Mouse (Mus musculus) 3T3-L1 (cell line): ENCODE data around the gene Ndufa4l2.

Source experiments
- DNase-seq: peaks from one replicate; pipeline ENCODE4 v3.0.0-alpha.2; 2015; ENCODE audit warnings: low read depth, low spot score

Ndufa4l2 gene

DNA sequence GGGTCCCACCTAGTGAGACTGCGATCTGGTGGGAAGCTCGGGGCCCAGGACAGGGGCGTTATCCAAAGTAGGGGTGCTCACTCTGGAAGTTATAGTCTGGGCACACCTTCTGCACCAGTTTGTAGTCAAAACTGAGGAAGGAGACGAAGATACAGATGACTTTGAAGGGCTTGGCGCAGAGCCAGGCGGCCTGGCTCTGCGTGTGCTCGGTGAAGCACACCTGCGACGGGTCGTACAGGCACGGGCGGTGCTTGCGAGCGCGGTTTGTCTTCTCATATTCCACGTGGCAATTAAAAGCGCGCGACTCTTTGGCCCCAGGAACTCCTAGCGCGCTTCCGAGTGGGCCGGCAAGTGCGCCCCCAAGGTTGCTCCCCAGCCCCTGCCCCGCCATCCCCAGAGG is 11.3 kb downstream of the Ndufa4l2 start:
- no peak for DNase-seq

DNA sequence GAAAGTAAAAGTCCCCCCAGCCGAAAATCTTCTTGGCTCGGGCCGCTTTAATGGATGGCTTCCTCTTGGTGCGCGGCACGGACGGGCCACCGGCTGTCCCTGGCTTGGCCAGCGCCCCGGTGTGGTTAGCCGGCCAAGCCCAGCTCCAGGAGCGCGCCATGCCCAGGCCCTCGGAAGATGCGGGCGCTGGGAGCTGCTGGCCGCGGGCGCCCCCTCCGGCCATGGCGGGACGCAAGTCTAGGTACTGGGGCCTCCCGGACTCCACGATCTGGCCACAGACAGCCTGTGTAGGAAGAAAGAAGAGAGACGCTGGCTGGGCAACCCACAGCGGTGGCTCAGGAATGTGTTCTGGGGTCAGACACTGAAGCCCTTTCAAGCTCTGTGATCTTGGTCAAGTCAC is 11.9 kb downstream of the Ndufa4l2 start:
- DNase-seq, result no peak

DNA sequence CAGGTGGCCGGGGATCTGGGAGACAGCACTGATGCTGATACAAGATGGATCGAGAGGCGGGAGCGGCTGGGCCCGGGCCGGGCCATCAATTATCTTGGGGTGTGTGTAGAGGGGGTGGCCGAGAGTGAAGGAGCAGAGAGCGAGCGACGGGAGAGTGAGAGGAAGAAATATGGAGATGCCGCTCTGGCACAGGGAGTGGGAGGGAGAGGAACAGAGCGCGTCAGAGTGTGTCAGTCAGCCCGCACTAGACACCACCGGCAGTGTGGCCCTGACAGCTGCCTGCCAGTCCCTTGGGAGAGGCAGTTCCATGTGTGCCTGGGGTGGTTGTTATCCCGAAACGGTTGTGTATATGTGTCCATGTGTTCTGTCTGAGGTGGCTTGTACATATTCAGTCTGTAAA is 12.7 kb downstream of the Ndufa4l2 start:
- DNase-seq, result no peak

DNA sequence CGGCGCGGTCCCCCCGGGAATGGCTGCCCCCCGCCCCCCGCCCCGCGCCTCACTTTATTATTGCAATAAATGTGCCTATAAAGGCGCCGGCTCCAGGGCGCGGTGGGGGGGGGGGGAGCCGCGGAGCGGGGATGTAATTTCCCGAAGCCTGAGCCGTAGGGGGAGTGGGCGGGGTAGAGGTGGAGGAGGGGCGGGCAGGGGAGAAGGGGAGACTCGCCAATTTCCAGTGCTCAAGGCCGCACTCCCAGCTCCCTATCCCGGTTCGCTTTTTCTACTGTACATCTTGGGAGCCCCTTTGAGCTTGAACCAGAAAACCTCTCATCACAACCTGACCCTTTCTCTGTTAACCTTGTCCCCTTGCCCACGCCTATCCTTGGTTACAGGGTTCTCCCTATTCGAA is 16.2 kb downstream of the Ndufa4l2 start:
- DNase-seq, result no peak

DNA sequence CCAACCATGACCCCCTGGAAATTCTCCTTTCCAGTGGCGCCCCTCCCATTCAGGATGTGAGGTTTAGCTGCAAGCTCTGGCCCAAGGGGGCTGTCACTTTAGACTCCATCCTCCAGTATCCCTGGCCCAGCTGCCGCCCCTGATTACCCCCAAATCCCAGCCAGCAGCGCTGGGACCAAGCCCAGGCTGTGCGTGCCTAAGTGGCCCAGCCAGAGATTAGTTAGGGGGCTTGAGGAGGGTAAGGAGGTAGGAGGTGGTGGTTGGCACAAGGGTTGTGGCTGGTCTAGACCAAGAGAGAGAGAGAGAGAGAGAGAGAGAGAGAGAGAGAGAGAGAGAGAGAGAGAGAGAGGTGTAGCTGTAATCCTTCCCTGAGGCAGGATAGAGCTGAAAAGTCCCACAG is 16.8 kb downstream of the Ndufa4l2 start:
- DNase-seq, result no peak

DNA sequence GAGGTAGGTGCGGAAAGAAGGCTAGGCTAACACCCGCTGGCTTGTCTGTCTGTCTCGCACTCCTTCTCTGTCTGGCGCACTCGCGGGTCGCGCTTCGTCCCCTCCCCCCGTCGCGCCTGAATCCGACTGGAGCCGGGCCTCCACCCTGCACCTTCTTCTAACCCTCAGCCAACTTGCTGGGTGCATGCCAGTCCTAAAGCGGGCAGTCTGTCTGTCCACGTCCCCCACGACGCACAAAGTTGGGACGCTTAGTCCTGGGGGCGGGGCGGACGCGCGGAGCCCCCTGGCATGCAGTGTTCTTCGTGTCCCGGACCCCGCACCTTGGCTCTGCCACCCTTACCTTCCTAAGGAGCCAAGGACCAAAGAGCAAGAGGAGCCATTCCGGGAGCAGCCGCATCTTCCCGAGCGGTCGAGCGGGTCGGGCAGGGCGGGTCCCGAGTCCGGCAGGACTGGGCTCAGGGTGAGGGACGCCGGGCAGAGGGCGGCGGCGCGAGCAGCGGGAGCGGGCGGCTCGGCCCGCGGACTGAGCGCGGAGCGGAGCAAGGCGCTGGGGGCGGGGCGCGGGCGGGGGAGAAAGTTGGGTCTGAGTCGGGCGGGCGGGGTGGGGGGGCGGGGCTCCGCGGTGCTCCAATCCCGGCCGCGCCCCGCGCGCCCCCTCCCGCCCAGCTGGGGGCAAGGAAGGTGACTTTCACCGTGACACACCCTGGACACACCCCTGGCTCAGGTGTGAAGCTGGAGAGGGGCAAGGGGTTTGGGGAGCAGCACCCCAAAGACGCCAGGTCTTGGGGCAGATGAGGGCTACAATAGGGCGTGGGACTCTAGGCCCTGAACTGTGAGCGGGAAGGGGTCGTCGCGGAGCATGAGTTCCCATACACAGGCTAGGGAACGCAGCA is 19.5 kb downstream of the Ndufa4l2 start, which contains the start of gene Nxph4:
TSS of gene Nxph4 (minus strand) at position 524 of the 893 bp plus-strand sequence.
- no peak for DNase-seq

DNA sequence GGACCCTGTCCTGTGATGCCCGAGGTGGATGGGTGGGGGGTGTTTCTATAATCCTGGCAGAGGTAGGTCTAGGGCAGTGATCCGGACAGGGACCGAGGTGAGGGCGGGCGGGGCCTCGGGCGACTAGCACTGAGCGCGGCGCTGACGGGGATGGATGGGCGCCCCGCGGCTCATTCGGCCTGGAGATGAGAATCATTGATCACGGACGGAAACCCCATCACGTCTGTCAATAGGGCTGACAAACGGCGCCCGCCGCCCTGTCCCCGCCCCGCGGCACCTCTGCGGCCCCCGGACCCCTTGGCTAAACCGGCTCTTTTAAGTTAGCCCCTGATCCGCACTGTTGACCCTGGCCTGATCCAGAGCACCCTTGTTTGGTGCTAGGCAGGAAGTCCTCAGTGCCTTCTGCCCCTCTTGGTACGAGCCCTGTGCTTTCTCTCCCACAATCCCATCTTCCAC is 20.2 kb downstream of the Ndufa4l2 start:
- DNase-seq, result no peak

DNA sequence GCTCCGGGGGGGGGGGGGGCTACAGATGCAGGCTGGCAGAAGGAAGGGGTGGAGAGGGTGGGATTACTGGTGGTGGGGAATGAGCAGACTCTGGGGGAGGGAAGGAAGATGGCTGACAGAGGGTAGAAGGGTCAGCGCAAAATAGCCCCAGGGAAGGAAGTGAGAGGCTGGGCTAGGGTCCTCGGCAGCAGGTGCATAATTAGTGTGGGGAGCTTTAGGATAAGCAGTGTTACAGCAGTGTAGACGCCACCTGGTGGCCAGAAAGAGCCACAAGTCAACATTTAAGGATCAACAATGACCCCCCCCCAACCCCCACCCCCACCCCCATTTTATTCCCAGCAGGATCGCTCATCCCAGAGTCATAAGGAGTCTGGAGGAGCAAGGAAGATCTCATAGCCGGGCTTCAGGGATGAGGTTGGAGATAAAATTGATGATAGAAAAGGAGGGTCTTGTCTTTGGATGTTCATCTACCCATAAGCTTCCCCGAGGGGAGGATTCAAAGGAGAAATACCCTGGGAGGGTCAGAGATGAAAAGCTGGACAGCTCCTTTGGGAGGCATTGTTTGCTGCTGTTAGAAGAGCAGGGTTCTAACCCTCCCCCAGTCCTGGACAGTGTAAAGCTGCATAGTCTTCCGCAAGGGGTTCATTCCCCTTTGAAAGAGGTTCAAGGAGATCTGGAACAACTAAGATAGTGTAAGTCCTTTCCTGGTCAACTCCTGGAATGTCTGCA is 22.0 kb downstream of the Ndufa4l2 start:
- DNase-seq, result peak; percentile 68

DNA sequence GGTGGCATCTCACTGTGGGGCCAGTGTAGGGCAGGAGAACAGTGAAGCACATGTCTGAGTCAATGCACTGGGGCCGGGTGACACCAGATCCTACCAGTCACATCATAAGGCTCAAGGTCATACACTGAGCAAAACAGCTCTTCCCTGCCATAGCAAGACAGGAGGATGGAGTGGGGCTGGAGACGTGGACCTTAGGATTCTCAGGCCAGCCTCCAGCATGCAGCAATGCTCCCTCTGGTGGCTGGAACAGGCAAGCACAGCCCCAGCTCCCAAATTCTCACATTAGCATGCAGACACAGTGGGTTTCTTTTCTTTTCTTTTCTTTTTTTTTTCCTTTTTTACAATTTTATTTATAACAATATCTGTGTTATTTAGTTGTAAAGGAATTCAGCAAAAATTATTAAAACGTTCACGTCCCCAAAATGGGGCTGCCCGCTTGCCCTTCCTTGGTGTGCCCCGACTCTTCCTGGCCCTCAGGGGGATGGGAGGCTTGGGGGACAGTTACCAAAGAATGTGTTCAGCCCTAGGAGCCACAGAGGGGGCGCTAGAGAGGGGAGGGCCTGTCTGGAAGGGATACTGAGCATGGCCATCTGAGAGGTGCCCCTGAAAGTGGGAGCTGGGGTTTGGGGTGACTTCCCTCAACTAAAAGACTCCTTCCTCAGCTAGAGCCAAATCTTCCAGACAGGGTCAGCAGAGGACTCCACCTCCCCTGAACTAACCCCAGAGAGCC is 23.3 kb downstream of the Ndufa4l2 start:
- peak; percentile 86 for DNase-seq

DNA sequence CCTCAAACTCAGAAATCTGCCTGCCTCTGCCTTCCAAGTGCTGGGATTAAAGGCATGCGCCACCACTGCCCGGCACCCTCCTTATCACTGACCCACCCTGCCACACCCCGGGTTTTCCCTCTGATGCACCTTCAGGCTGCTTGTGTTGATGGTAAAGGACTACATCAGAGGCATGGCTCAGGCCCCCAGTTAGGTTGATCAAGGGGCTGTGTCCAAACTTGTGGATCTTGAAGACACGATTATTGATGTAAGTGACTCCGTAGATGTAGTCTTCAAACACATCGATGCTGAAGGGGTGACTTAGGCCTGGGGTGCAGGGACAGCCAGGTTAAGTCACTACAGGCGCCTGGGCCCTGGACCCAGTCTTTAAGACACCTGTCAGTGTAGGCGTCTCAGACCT is 26.7 kb downstream of the Ndufa4l2 start:
- no peak for DNase-seq

DNA sequence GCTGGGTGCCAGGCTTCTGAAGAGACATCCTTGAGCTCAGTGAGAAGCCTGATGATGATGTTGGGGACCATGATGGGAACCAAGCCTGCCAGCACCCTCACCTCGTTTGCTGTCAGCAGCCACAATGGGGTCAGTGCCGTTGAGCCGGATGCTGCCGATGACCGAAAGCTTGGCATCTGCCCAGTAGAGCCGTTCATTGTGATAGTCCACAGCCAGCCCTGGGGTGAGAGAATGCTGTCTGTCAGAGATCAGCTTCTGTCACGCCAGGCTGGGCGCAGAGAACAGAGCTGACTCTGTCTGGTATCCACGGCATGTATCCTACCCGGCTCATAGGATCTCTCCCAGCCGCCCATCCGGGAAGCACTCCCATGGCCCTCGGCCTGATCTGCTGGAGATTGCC is 27.3 kb downstream of the Ndufa4l2 start:
- no peak for DNase-seq

DNA sequence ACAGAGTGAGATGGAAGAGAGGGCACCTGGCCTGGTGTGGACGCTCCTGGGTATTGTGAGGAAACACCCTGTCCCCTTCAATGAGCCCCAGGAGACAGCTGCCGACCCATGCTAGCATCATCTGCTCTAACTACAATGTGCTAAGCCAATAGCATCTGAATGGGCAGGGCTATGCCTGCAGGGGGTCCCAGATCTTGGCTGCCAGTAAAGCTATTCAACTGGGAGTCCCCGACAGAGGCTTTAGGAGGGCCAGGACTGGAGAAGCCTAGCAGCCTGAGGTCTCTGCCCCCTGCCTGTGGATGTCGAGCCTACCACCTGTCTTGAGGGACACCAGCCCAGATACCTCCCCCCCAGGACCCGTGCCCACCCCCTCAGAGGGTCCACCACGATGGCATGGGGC is 28.0 kb downstream of the Ndufa4l2 start:
- DNase-seq, result no peak

DNA sequence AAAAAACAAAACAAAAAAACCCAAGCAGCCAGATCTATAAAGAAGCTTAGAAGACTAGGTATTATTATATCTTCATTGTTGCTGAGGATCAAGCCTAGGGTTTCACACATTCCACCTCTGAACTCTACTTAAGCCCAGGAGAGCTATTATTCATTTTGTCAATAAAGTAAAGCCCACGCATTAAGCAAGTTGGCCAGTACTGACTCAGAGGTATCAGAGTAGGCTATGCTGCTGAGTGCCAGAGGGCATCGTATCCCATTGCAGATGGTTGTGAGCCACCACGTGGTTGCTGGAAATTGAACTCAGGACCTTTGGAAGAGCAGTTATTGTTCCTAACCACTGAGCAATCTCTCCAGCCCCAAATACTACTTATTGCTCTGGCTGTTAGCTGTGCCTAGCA is 29.1 kb downstream of the Ndufa4l2 start:
- DNase-seq, result peak; percentile 59

DNA sequence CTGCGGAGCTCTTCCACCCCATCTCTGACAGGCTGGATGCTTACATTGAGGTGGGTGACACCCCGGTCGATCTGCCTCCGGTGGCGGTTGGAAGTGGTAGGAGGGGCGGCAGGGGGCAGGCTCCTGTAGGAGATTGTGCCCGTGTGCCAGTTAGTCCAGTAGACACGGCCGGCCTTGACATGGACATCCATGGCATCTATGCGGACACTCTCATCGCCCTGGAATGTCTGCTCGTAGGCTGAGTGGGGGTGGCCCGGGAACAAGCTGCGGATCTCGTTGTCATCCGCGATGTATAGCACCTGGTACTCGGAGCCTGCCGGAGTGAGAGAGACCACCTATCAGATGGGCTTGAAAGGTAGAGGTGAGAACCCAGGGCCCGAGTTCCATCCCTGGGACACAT is 29.6 kb downstream of the Ndufa4l2 start:
- DNase-seq, result no peak

DNA sequence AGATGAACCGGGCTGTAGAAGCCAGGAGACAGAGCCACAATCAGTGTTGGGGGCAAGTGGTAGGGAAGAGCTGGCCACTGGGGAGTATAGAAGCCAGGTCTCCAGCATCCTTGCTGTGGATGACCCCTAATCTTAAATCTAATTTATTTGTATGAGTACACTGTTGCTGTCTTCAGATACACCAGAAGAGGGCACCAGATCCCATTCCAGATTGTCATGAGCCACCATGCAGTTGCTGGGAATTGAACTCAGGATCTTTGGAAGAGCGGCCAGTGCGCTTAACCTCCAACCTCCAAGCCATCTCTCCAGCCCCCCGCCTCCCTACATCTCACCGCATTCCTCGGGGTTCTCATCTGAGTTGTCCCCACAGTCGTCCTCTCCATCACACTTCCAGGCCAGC is 31.7 kb downstream of the Ndufa4l2 start:
- DNase-seq, result peak; percentile 52

DNA sequence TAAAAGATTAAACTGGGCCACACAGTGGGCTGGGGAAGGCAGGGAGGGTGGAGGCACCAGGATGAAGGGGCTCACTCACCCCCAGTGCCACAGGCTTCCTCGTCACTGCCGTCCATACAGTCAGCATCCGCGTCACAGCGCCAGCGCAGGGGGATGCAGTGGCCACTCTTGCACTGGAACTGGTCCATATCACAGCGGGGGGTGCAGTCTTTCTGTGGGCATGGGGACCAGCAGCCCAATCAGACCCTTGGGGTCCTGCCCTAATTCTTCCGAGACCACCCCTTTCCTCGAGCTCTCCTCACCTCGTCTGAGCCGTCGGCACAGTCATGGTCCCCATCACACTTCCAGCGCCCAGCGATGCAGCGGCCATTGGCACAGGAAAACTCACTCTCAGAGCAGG is 33.5 kb downstream of the Ndufa4l2 start:
- DNase-seq, result no peak

DNA sequence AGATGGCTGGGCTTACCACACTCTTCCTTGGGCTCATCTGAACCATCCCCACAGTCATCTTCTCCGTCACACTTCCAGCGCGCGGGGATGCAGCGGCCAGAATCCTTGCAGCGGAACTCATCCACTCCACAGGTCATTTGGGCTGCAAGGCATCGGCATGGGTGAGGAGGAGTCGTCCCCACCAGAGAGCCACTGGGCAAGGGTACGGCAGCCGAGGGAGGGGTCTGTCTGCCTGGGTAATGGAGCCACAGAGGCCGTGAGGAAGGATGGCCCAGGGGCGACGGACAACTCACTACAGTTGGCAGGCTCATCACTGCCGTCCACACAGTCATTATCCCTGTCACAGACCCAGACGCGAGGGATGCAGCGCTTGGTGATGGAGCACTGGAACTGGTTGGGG is 35.1 kb downstream of the Ndufa4l2 start:
- DNase-seq, result no peak

DNA sequence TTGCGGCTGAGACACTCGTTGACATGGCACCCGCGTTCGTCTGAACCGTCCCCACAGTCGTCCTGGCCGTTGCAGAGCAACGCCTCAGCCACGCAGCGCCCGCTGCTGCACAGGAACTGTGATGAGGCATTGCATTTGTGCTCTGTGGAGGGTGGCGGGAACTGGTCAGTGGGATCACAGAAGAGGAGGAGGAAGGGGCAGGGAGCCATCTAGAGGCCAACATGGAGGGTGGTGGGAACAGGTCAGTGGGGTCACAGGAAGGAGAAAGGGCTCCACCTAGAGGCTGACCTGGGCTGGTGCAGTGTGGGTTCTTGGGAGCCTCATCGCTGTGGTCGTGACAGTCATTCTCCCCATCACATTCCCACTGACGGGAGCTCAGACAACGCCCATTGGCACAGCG is 40.9 kb downstream of the Ndufa4l2 start:
- peak; percentile 57 for DNase-seq

DNA sequence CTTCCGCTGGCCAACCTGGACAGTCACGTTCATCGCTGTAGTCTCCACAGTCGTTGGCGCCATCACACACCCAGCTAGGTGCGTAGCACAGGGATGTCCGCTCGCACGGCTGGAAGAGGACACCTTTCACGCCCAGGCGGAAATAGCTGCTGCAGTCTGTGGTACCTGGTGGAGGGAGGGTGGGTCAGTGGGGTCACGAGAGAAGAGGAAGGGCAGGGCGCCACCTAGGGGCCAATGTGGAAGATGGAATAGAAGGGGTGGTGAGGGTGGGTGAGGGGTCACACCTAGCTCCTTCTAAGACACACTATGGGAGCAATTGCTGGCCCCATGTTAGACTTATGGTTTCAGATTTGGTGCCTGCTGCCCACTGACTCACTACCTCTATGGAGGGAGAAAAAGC is 42.6 kb downstream of the Ndufa4l2 start:
- DNase-seq, result no peak

DNA sequence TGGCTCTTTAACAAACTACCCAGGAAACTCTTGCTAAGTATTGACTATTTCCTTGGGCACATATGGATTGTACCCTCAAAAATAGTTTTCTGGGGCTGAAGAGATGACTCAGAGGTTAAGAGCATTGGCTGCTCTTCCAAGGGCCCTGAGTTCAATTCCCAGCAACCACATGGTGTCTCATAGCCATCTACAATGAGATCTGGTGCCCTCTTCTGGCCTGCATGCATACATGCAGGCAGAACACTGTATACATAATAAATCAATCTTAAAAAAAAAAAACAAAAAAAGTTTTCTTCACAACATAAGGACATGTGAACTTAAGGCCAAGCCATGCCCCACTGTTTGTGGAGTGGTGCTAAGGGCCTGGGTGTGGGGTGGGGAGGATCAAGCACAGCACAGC is 46.4 kb downstream of the Ndufa4l2 start:
- DNase-seq, result peak; percentile 56

DNA sequence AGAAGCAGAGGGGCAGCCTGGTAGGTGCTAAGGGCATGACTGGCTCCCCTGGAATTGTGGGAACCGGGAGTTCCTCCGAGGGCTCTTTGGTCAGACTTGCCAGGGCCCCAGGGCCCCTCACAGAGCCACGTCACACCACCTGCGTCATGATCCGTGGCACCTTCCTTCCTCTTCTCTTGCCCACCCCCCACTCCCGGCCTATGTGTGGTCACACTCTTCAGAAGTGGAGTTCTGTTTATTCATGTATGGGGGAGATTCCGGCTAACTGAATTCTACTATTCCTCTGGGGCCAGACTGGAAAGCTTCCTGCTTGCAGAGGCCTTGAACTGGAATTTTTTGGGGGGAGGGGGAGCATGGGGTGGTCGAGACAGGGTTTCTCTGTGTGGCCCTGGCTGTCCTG is 49.1 kb downstream of the Ndufa4l2 start:
- DNase-seq, result no peak

DNA sequence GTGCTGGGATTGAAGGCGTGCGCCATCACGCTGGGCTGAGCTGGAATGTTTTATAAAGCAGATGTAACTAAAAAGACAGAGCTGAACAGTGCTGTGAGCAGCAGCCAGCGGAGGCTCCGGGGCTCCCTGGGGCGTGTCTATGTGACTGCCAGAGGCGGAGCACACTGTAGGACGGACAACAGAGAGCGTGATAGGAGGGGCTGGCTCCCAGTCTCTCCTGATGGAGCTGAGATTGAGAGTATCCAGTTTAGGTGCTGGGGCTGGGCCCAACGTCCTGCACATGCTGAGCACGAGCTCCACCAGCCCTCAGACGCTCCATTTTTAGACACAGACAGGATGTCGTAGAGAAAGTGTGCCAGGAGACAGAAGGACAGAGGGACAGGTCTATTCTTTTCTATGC is 49.5 kb downstream of the Ndufa4l2 start:
- DNase-seq, result no peak
